Mouse (Mus musculus) liver, adult 2 months (tissue): ENCODE measurements around the gene Ggt5. TPM values are rescaled to one million over a fixed set of nuclear protein-coding genes. Genes with fewer than 3 reads are reported as not detected.
"Not testable (repeated sequence)": the region's sequence is repeated elsewhere in the genome, so short reads cannot be mapped to it uniquely, and the experiment has no call there.

Source experiments
- DNase-seq: peaks from one replicate; pipeline ENCODE4 v3.0.0-alpha.2; 2011; ENCODE audit warnings: low read depth, low spot score; ENCODE audit errors: extremely low read depth
- H3K27ac ChIP-seq: fragments of 200-500 bp; replicated peaks from 2 replicates; pipeline ENCODE4 v1.5.1; 2012; ENCODE audit warnings: low read depth, mild to moderate bottlenecking, control low read depth, inconsistent platforms, low read length; ENCODE audit not compliant: insufficient read depth
- H3K27me3 ChIP-seq: fragments of 200-500 bp; 2 replicates; pipeline ENCODE4 v1.6.1; 2012; ENCODE audit warnings: mild to moderate bottlenecking, moderate library complexity, low read length, inconsistent platforms; ENCODE audit not compliant: control insufficient read depth, insufficient read depth
- H3K36me3 ChIP-seq: fragments of 200-500 bp; 2 replicates; pipeline ENCODE4 v1.6.1; 2012; ENCODE audit warnings: low read length, inconsistent platforms; ENCODE audit not compliant: control insufficient read depth, insufficient read depth
- H3K4me1 ChIP-seq: fragments of 200-500 bp; 2 replicates; pipeline ENCODE4 v1.6.1; 2011; ENCODE audit warnings: low read length; ENCODE audit not compliant: control insufficient read depth, insufficient read depth
- H3K4me3 ChIP-seq: fragments of 200-500 bp; 2 replicates; pipeline ENCODE4 v1.5.1; 2011; ENCODE audit warnings: low read depth, mild to moderate bottlenecking, control low read depth, low read length, moderate library complexity; ENCODE audit not compliant: insufficient read depth
- H3K79me2 ChIP-seq: fragments of 200-500 bp; 2 replicates; pipeline ENCODE4 v1.6.1; 2012; ENCODE audit warnings: inconsistent platforms, mild to moderate bottlenecking, low read length, moderate library complexity; ENCODE audit not compliant: control insufficient read depth, insufficient read depth
- H3K9ac ChIP-seq: fragments of 200-500 bp; 2 replicates; pipeline ENCODE4 v1.6.1; 2012; ENCODE audit warnings: low read depth, mild to moderate bottlenecking, control low read depth, inconsistent platforms, low read length
- CTCF ChIP-seq: fragments of 200-500 bp; IDR thresholded peaks from 2 replicates; pipeline ENCODE4 v1.5.1; 2011; ENCODE audit warnings: low read depth, low read length, control low read depth
- POLR2A ChIP-seq: fragments of 200-500 bp; IDR thresholded peaks from 2 replicates; pipeline ENCODE4 v1.6.1; 2011; ENCODE audit warnings: low read length, control low read depth; ENCODE audit not compliant: insufficient read depth; ENCODE audit errors: extremely low read depth
- WGBS: fragments of 180-500 bp; shearing (Covaris S2); methylation state at CpG from one replicate; pipeline ENCODE4 v1.1.7; 2018; 5-methylcytosine and 5-hydroxymethylcytosine counted together
- polyA plus RNA-seq: library from polyadenylated mRNA; depleted of rRNA; stranded (reverse); fragments of >200 nt; gene quantifications from 2 replicates; pipeline ENCODE4 v1.2.3, GENCODE M21; 2012
- total RNA-seq: library from RNA; depleted of rRNA; stranded (reverse); fragments of >200 nt; gene quantifications from 2 replicates; pipeline ENCODE4 v1.2.3, GENCODE M21; 2014

Gene Ggt5
- total and polyA plus RNA-seq, 2 experiments: 1.2 to 10.6 TPM

- no peaks in the 10 kb centered on the region for H3K36me3 ChIP-seq
- no peak for DNase-seq
- no peak overlapping the region for H3K4me3 ChIP-seq
- no peaks in the 10 kb centered on the region; the same call in 1 of the 2 replicates for H3K27me3 ChIP-seq
- no peak overlapping the region for H3K9ac ChIP-seq
- no peak overlapping the region for H3K27ac ChIP-seq
- WGBS: 66% methylated on average over 6 of the region's 6 CpGs
- 0 out of 2 replicates have a peak, but pooled peaks cover under 1% of the 10 kb centered on the region for H3K4me1 ChIP-seq
- TF ChIP-seq POLR2A (no peak), CTCF (no peak)
- no peaks in the 10 kb centered on the region for H3K79me2 ChIP-seq
Observed at GRCm38 (mm10) chr10:75565436-75565835, 23.7 kb upstream of the Ggt5 start.

- Histone ChIP-seq H3K4me3 (no peak overlapping the region), H3K9ac (no peak overlapping the region), H3K79me2 (no peaks in the 10 kb centered on the region), H3K4me1 (no peaks in the 10 kb centered on the region), H3K27ac (no peak overlapping the region), H3K27me3 (no peaks in the 10 kb centered on the region; the same call in 1 of the 2 replicates), H3K36me3 (no peaks in the 10 kb centered on the region)
- TF ChIP-seq CTCF: no peak
- no peak for TF ChIP-seq POLR2A
- no peak for DNase-seq
- 38% methylated on average over 7 of the region's 7 CpGs for WGBS
Observed at GRCm38 (mm10) chr10:75565906-75566305, 23.2 kb upstream of the Ggt5 start.

GRCm38 (mm10) chr10:75566321-75566720, 22.8 kb upstream of the Ggt5 start:
- TF ChIP-seq CTCF (no peak), POLR2A (no peak)
- Histone ChIP-seq H3K27ac (no peak overlapping the region), H3K4me3 (no peak overlapping the region), H3K4me1 (no peaks in the 10 kb centered on the region), H3K79me2 (no peaks in the 10 kb centered on the region), H3K36me3 (no peaks in the 10 kb centered on the region), H3K9ac (no peak overlapping the region), H3K27me3 (no peaks in the 10 kb centered on the region; the same call in 1 of the 2 replicates)
- DNase-seq: no peak
- WGBS: 76% methylated on average over 5 of the region's 5 CpGs

GRCm38 (mm10) chr10:75566765-75567164, 22.4 kb upstream of the Ggt5 start:
- WGBS: 85% methylated on average over 2 of the region's 2 CpGs

GRCm38 (mm10) chr10:75568029-75568428, 21.1 kb upstream of the Ggt5 start:
- 60% methylated on average over 5 of the region's 5 CpGs for WGBS
- no peaks in the 10 kb centered on the region for H3K79me2 ChIP-seq
- H3K27ac ChIP-seq: no peak overlapping the region
- H3K4me3 ChIP-seq: no peak overlapping the region
- H3K4me1 ChIP-seq: no peaks in the 10 kb centered on the region
- no peaks in the 10 kb centered on the region; the same call in 1 of the 2 replicates for H3K27me3 ChIP-seq
- H3K9ac ChIP-seq: no peak overlapping the region
- TF ChIP-seq CTCF (no peak), POLR2A (no peak)
- no peaks in the 10 kb centered on the region for H3K36me3 ChIP-seq
- DNase-seq: no peak

More at GRCm38 (mm10) chr10:75566765-75567164, 22.4 kb upstream of the Ggt5 start:
- not testable (repeated sequence) for H3K27ac ChIP-seq, H3K4me1 ChIP-seq, H3K9ac ChIP-seq, H3K36me3 ChIP-seq, H3K79me2 ChIP-seq, H3K4me3 ChIP-seq, DNase-seq, H3K27me3 ChIP-seq

GRCm38 (mm10) chr10:75568441-75568840, 20.7 kb upstream of the Ggt5 start:
- H3K79me2 ChIP-seq: no peaks in the 10 kb centered on the region
- no peak for DNase-seq
- H3K27ac ChIP-seq: no peak overlapping the region
- H3K27me3 ChIP-seq: no peaks in the 10 kb centered on the region
- no peak overlapping the region for H3K4me3 ChIP-seq
- WGBS: 30% methylated on average over 11 of the region's 11 CpGs
- TF ChIP-seq POLR2A (no peak), CTCF (no peak)
- H3K4me1 ChIP-seq: no peaks in the 10 kb centered on the region
- no peaks in the 10 kb centered on the region for H3K36me3 ChIP-seq
- H3K9ac ChIP-seq: no peak overlapping the region
